Mouse (Mus musculus) MEL (cell line): ENCODE results near the gene Slc4a1. TPM values are rescaled to one million over a fixed set of nuclear protein-coding genes. Genes with fewer than 3 reads are reported as not detected.

Experiments
- DNase-seq: peaks from one replicate; pipeline ENCODE4 v3.0.0; 2011; ENCODE audit warnings: low read depth, low spot score
- H3K27ac ChIP-seq: 2 replicates; pipeline ENCODE4 v1.5.1; 2012; ENCODE audit warnings: low read depth, mild to moderate bottlenecking, control low read depth, low read length, moderate library complexity; ENCODE audit not compliant: control insufficient read depth
- H3K27me3 ChIP-seq, 2 experiments: fragments of 150-350 bp in 1 of 2; sonication (generic) in 1 of 2; 2 replicates each; pipeline ENCODE4 v1.6.1; 2012; ENCODE audit warnings: low read length in 2 of 2, mild to moderate bottlenecking in 2 of 2, improper control_type of control experiment in 1 of 2, moderate library complexity in 1 of 2; ENCODE audit not compliant: insufficient read depth in 2 of 2, control insufficient read depth in 1 of 2
- H3K36me3 ChIP-seq, 2 experiments: 2 replicates each; pipeline ENCODE4 v1.6.1; 2012 to 2014; ENCODE audit warnings: low read length in 2 of 2, improper control_type of control experiment in 1 of 2, inconsistent platforms in 1 of 2, mild to moderate bottlenecking in 1 of 2; ENCODE audit not compliant: insufficient read depth in 2 of 2, control insufficient read depth in 1 of 2
- H3K4me1 ChIP-seq, 2 experiments: fragments of 150-350 bp in 1 of 2; sonication (generic) in 1 of 2; 2 replicates each; pipeline ENCODE4 v1.6.1; 2012; ENCODE audit warnings: low read length in 2 of 2, improper control_type of control experiment in 1 of 2, mild to moderate bottlenecking in 1 of 2; ENCODE audit not compliant: insufficient read depth in 2 of 2, control insufficient read depth in 1 of 2
- H3K4me3 ChIP-seq, 2 experiments: fragments of 150-350 bp in 1 of 2; sonication (generic) in 1 of 2; 2 replicates each; pipeline ENCODE4 v1.5.1; 2012; ENCODE audit warnings: low read depth in 2 of 2, low read length in 2 of 2, mild to moderate bottlenecking in 2 of 2, moderate library complexity in 2 of 2, control low read depth in 1 of 2, improper control_type of control experiment in 1 of 2; ENCODE audit not compliant: control insufficient read depth in 1 of 2, insufficient read depth in 1 of 2
- H3K79me2 ChIP-seq: 2 replicates; pipeline ENCODE4 v1.6.1; 2012; ENCODE audit warnings: mild to moderate bottlenecking, low read length, moderate library complexity; ENCODE audit not compliant: control insufficient read depth, poor library complexity, insufficient read depth
- H3K9ac ChIP-seq: 2 replicates; pipeline ENCODE4 v1.6.1; 2012; ENCODE audit warnings: low read depth, mild to moderate bottlenecking, control low read depth, low read length, moderate library complexity; ENCODE audit not compliant: control insufficient read depth, poor library complexity, severe bottlenecking
- H3K9me3 ChIP-seq: fragments of 150-350 bp; sonication (generic); replicated peaks from 2 replicates; pipeline ENCODE4 v1.6.1; 2012; ENCODE audit warnings: mild to moderate bottlenecking, low read length, improper control_type of control experiment, moderate library complexity; ENCODE audit not compliant: insufficient read depth
- BHLHE40 ChIP-seq: IDR thresholded peaks from 2 replicates; pipeline ENCODE4 v1.6.1; 2012; ENCODE audit warnings: low read depth, mild to moderate bottlenecking, inconsistent platforms, low read length, improper control_type of control experiment, borderline replicate concordance
- CHD1 ChIP-seq: IDR thresholded peaks from 2 replicates; pipeline ENCODE4 v1.6.1; 2012; ENCODE audit warnings: low read depth, mild to moderate bottlenecking, inconsistent platforms, low read length, improper control_type of control experiment
- CHD2 ChIP-seq: IDR thresholded peaks from 2 replicates; pipeline ENCODE4 v1.6.1; 2011; ENCODE audit warnings: low read length, improper control_type of control experiment
- CTCF ChIP-seq, 3 experiments: IDR thresholded peaks in 2 of 3; conservative IDR thresholded peaks in 1 of 3; 2 replicates each; pipeline ENCODE4 v1.5.1; 2011 to 2012; ENCODE audit warnings: low read length in 3 of 3, low read depth in 2 of 3, mild to moderate bottlenecking in 2 of 3, improper control_type of control experiment in 1 of 3, inconsistent platforms in 1 of 3, mixed read lengths in 1 of 3, moderate library complexity in 1 of 3; ENCODE audit not compliant: control insufficient read depth in 1 of 3, insufficient read depth in 1 of 3, poor library complexity in 1 of 3, severe bottlenecking in 1 of 3
- ETS1 ChIP-seq: IDR thresholded peaks from 2 replicates; pipeline ENCODE4 v1.6.1; 2012; ENCODE audit warnings: low read depth, mild to moderate bottlenecking, inconsistent platforms, low read length, improper control_type of control experiment, moderate library complexity
- GATA1 ChIP-seq: IDR thresholded peaks from 2 replicates; pipeline ENCODE4 v1.6.1; 2011; ENCODE audit warnings: low read depth, low read length, improper control_type of control experiment
- HCFC1 ChIP-seq: IDR thresholded peaks from 2 replicates; pipeline ENCODE4 v1.6.1; 2012; ENCODE audit warnings: low read depth, mild to moderate bottlenecking, inconsistent platforms, low read length, improper control_type of control experiment, moderate library complexity
- JUND ChIP-seq: IDR thresholded peaks from 2 replicates; pipeline ENCODE4 v1.6.1; 2011; ENCODE audit warnings: low read depth, mild to moderate bottlenecking, improper control_type of control experiment, low read length
- MAX ChIP-seq: IDR thresholded peaks from 2 replicates; pipeline ENCODE4 v1.6.1; 2011; ENCODE audit warnings: low read length, improper control_type of control experiment
- MXI1 ChIP-seq: IDR thresholded peaks from 2 replicates; pipeline ENCODE4 v1.6.1; 2011; ENCODE audit warnings: mild to moderate bottlenecking, low read depth, low read length, improper control_type of control experiment
- POLR2A ChIP-seq, 2 experiments: IDR thresholded peaks; 2 replicates each; pipeline ENCODE4 v1.6.1; 2011 to 2012; ENCODE audit warnings: low read length in 2 of 2, mild to moderate bottlenecking in 2 of 2, control low read depth in 1 of 2, improper control_type of control experiment in 1 of 2, low read depth in 1 of 2, moderate library complexity in 1 of 2; ENCODE audit not compliant: control insufficient read depth in 1 of 2, insufficient read depth in 1 of 2, poor library complexity in 1 of 2
- RAD21 ChIP-seq: IDR thresholded peaks from 2 replicates; pipeline ENCODE4 v1.6.1; 2011; ENCODE audit warnings: mild to moderate bottlenecking, low read depth, low read length, improper control_type of control experiment
- SIN3A ChIP-seq: IDR thresholded peaks from 2 replicates; pipeline ENCODE4 v1.6.1; 2012; ENCODE audit warnings: low read length, improper control_type of control experiment, inconsistent platforms
- TBP ChIP-seq: IDR thresholded peaks from 2 replicates; pipeline ENCODE4 v1.8.0; 2011; ENCODE audit warnings: low read depth, low read length, improper control_type of control experiment
- TCF12 ChIP-seq: IDR thresholded peaks from 2 replicates; pipeline ENCODE4 v1.6.1; 2014; ENCODE audit warnings: low read depth, mild to moderate bottlenecking, inconsistent platforms, low read length, improper control_type of control experiment, moderate library complexity
- UBTF ChIP-seq: IDR thresholded peaks from 2 replicates; pipeline ENCODE4 v1.6.1; 2012; ENCODE audit warnings: low read depth, mild to moderate bottlenecking, inconsistent platforms, low read length, improper control_type of control experiment, moderate library complexity, borderline replicate concordance; ENCODE audit not compliant: insufficient read depth
- polyA plus RNA-seq, 2 experiments: library from polyadenylated mRNA; stranded (reverse) in 1 of 2; unstranded in 1 of 2; fragments of >175 nt in 1 of 2; fragments of >200 nt in 1 of 2; gene quantifications; 2 replicates each; pipeline versions ENCODE4 v1.2.1 to v1.2.4; 2012; ENCODE audit warnings: low replicate concordance in 2 of 2, low read depth in 1 of 2; ENCODE audit not compliant: insufficient read length in 2 of 2, insufficient read depth in 1 of 2, missing spikeins in 1 of 2
- total RNA-seq: library from RNA; depleted of rRNA; stranded (reverse); fragments of 300-350 nt; gene quantifications from 2 replicates; pipeline ENCODE4 v1.2.3, GENCODE M21; 2012

Gene Slc4a1
- total and polyA plus RNA-seq, 3 experiments: 0.23 to 0.35 TPM; not detected in 1

DNA sequence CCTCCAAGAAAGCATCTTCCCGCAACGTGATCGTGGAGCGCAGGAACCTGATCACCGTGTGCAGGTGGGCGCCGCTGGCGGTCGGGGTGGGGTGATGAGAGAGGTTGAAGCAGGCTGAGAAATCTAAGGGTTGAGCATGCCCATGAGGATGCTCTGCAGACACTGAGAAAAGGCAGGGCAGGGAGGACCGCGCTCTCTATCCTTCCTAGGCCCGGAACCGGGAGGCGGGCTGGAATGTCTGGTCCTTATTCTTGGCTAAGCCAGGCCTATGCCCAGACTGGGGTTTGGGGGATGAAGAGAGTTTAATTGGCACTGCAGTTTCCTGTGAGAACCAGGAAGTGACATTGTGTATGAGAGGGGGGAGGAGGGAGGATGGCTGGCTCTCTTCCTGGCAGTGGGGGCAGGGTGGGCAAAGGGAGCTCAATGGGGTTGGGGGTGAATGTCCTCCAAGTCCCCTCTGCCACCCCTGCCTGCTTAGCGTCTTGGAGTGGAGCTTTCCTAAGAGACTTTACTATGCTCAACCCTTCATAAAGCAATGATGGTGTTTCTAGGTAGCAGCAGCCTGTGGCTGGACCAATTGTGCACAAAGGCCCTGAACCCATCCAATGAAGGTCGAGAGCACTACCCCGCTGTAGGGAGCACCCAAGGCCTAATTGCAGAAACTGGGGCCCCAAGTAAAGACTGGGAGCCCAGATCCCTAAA lies 27.9 kb upstream of the Slc4a1 start (continued):
- no peak for TF ChIP-seq GATA1

DNA sequence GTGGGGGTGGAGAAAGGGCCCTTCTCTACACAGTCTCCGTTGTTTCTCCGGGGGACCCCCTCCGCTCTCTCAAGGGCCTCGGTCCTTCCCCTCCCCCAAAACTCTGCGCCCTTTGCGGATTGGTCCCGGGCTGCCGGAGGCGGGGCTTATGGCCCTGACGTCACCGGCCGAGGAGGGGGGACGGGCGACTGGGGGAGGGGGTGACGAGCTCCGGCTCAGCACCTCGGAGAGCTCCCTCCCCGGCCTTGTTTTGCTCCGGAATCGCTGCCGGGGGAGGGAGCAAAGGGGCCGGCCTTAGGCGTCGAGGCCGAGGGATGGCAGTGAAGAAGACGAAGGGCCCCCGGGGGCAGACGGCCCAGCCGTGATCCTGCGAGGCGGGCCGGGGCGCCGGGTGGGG lies 27.2 kb upstream of the Slc4a1 start, which contains the start of gene Rundc3a:
TSS of gene Rundc3a (plus strand) at position 166 of the 397 bp plus-strand sequence.
- Histone ChIP-seq H3K27me3 (peaks cover 9 to 23% of the 10 kb centered on the region in 2 experiments), H3K27ac (no peak within 1 kb of the TSS), H3K4me1 (no peaks in the 10 kb centered on the region), H3K36me3 (no peaks in the 10 kb centered on the region), H3K9ac (no peak within 1 kb of the TSS), H3K9me3 (no peaks in the 10 kb centered on the region), H3K79me2 (no peaks in the 10 kb centered on the region), H3K4me3 (no peak within 1 kb of the TSS)
- no peak for DNase-seq
- no peak for TF ChIP-seq GATA1
- TF ChIP-seq TCF12: no peak
- TF ChIP-seq BHLHE40: no peak
- TF ChIP-seq SIN3A: no peak
- no peak for TF ChIP-seq UBTF
- TF ChIP-seq JUND: no peak
- no peak for TF ChIP-seq TBP
- TF ChIP-seq RAD21: no peak

DNA sequence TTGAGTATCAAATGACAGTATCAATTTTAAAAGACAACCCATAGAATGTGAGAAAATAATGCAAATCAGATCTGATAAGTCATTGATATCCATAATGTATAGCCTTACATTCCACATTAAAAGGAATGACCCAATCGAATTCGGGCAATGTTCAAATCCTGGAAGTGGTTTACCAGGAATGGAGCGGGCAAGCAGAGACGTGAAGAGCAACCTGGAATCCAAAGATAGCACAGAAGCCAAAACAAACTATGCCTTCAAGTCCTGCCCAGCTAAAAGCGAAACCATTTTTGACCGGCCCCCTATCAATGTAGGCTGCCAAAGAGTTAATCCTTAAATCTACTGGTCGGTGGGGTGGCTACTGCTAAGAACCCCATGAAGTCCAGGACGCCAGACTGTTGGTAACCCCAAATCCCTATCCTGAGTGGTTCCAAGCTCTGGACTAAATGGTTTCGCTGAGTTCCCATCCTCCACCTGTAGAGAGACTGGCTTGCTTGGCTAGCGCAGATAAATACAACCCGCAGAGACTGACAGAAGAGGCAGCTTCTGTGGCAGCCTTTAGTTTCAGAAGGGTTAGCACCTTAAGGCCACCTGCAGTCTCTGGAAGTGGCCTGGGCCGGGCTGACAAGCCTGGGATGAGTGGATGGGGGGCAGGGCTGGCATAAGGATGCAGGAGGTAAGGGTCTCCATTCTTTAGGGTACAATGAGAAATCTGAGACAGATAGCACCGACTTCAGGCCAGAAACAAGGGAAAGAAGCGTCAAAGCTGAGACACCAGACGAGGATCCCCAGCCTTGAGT lies 26.6 kb upstream of the Slc4a1 start:
- Histone ChIP-seq H3K27ac (no peak overlapping the region), H3K79me2 (no peaks in the 10 kb centered on the region), H3K4me3 (no peak overlapping the region), H3K4me1 (no peaks in the 10 kb centered on the region), H3K9ac (no peak overlapping the region), H3K36me3 (no peaks in the 10 kb centered on the region), H3K27me3 (peaks cover 9 to 27% of the 10 kb centered on the region in 2 experiments), H3K9me3 (no peaks in the 10 kb centered on the region)
- DNase-seq: no peak
- TF ChIP-seq ETS1 (no peak), CHD2 (no peak), CTCF (IDR thresholded peaks at IDR 0.05 in 2 of 3, conservative IDR thresholded peaks at IDR 0.05 in 1 of 3; ENCODE audit: control insufficient read depth in 1 of 3, insufficient read depth in 1 of 3, low read depth in 2 of 3, low read length in 3 of 3, poor library complexity in 1 of 3, severe bottlenecking in 1 of 3) (no peak), CHD1 (no peak), MXI1 (no peak), MAX (no peak), POLR2A (IDR thresholded peaks at IDR 0.05; ENCODE audit: control insufficient read depth in 1 of 2, insufficient read depth in 1 of 2, low read depth in 1 of 2, low read length in 2 of 2, poor library complexity in 1 of 2) (no peak), HCFC1 (no peak)
